Mouse (Mus musculus) CD4-positive helper T cell, adult 2 months (primary cell): Measurements from ENCODE around the gene Stx1b.
A peak's percentile ranks its signal among the peaks of the same experiment; 100 is the strongest.

Experiments
- DNase-seq: peaks from one replicate; pipeline ENCODE4 v3.0.0-alpha.2; 2012; ENCODE audit warnings: low read depth, missing footprints, low spot score

Gene Stx1b

GRCm38 (mm10) chr7:127817053-127817452 lies 7.3 kb downstream of the Stx1b start:
- DNase-seq = no peak

- no peak for DNase-seq
These were observed 8.2 kb downstream of the Stx1b start for GRCm38 (mm10) chr7:127815954-127816821.

- no peak for DNase-seq
These were observed 9.2 kb downstream of the Stx1b start for GRCm38 (mm10) chr7:127815116-127815665.

- no peak for DNase-seq
These were observed 10.0 kb downstream of the Stx1b start for GRCm38 (mm10) chr7:127814241-127814921.

- no peak for DNase-seq
These were observed 10.5 kb downstream of the Stx1b start for GRCm38 (mm10) chr7:127813821-127814220.

GRCm38 (mm10) chr7:127812292-127812691 lies 12.1 kb downstream of the Stx1b start:
- DNase-seq = no peak

- no peak for DNase-seq
These were observed 13.1 kb downstream of the Stx1b start for GRCm38 (mm10) chr7:127811240-127811639.

- no peak for DNase-seq
These were observed 13.7 kb downstream of the Stx1b start for GRCm38 (mm10) chr7:127810650-127811049.

GRCm38 (mm10) chr7:127809846-127810245 lies 14.5 kb downstream of the Stx1b start:
- DNase-seq = no peak

- DNase-seq = no peak
These were observed 15.5 kb downstream of the Stx1b start for GRCm38 (mm10) chr7:127808821-127809220.

GRCm38 (mm10) chr7:127802313-127802712 lies 22.0 kb downstream of the Stx1b start:
- DNase-seq = no peak

GRCm38 (mm10) chr7:127801010-127801621 lies 23.2 kb downstream of the Stx1b start:
- no peak for DNase-seq

- DNase-seq = peak; percentile 73
These were observed 23.8 kb downstream of the Stx1b start, which contains the start of gene Hsd3b7 for GRCm38 (mm10) chr7:127800435-127801009. TSS of gene Hsd3b7 (plus strand) at chr7:127800604.

GRCm38 (mm10) chr7:127799738-127800137 lies 24.6 kb downstream of the Stx1b start:
- DNase-seq = no peak

- no peak for DNase-seq
These were observed 25.1 kb downstream of the Stx1b start for GRCm38 (mm10) chr7:127799211-127799610.

GRCm38 (mm10) chr7:127798591-127798990 lies 25.8 kb downstream of the Stx1b start:
- DNase-seq = no peak

GRCm38 (mm10) chr7:127797076-127797845 lies 27.1 kb downstream of the Stx1b start:
- no peak for DNase-seq

- DNase-seq = no peak
These were observed 39.0 kb downstream of the Stx1b start, which contains the start of gene Gm49388 for GRCm38 (mm10) chr7:127785308-127785707. TSS of gene Gm49388 (plus strand) at chr7:127785608.

GRCm38 (mm10) chr7:127778350-127778749 lies 46.0 kb downstream of the Stx1b start:
- no peak for DNase-seq

- no peak for DNase-seq
These were observed 46.7 kb downstream of the Stx1b start for GRCm38 (mm10) chr7:127777474-127778266.
